Mouse (Mus musculus) c-Kit-positive CD71-positive TER-119-negative erythroid progenitor cells, embryonic 14.5 days (primary cell): ENCODE results near the gene Olfr1283.
"Not testable (repeated sequence)": the region's sequence is repeated elsewhere in the genome, so short reads cannot be mapped to it uniquely, and the experiment has no call there.

Experiments
- DNase-seq: peaks from one replicate; pipeline ENCODE4 v3.0.0-alpha.2; 2013; ENCODE audit warnings: low read depth

The Olfr1283 gene

DNA sequence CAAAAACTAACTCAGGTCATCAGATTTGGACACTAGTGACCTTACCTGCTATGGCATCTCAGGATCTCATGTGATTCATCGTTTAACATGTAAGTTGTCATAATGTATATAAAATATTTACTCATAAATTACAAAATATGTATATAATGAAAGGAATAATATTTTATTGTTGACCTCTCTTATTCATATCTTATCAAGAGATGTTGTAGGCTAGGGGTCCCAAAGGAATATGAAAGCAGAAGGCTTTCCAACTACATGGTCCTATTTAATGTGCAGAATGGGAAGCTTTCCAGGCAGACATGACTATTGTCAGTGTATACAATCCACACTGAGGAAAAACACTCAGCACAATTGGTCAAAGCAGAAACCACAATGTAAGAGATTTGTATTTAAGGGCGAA lies at the start of gene Olfr1283:
Gene Olfr1283 (plus strand): TSS at position 301 of the 400 bp plus-strand sequence.
- DNase-seq: no peak

DNA sequence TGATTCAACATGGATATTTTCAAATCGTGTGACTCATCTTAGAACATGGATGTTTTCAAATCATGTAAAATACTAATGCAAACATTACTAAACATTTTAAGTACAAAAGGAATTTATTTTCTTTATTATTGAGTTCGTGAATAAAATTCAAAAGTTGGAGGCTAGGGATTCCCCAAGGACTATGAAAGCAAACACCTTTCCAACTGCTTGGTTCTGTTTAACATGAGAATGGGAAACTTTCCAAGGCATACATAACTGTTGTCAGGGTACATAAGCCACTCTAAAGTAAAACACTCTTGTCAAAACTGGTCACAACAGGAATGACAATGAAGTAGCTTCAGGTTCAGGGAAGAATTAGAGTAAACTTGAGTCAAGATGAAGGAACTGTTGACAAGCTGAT lies 40.4 kb upstream of the Olfr1283 start, which contains the start of gene Olfr1281:
Gene Olfr1281 (plus strand): TSS at position 301 of the 400 bp plus-strand sequence.
- DNase-seq: no peak

DNA sequence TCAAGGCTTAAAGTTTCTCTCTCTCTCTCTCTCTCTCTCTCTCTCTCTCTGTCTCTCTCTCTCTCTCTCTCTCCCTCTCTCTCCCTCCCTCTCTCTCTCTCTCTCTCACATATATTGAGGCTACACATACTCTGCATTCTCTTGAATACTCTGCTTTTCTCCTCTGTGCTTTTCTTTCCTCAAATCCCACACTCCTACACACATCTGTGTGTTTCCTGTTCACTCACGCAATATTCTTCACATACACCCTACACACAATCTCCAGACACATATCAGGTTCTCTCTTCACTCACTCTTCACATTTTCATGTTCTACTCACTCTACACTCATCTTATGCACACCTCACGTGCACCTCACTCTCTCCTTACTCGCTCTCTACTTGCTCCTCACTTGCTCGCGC lies 32.9 kb upstream of the Olfr1283 start:
- DNase-seq: not testable (repeated sequence)

DNA sequence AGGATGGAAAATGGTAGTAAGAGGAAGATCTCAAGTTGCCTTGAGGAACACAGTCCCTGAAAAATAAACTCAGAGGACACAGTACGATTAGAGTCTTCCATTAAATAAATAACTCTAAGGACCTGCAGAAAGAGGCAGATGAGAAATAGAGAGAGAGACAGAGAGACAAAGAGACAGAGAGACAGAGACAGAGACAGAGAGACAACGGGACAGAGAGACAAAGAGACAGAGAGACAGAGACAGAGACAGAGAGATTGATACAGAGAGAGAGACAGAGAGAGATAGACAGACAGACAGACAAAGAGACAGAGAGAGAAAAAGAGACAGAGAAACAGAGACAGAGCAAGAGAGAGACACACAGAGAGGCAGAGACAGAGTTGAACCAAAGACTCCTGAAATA lies 30.6 kb upstream of the Olfr1283 start, which contains the start of gene Olfr1282:
Gene Olfr1282 (minus strand): TSS at position 101 of the 400 bp plus-strand sequence.
- DNase-seq: no peak

DNA sequence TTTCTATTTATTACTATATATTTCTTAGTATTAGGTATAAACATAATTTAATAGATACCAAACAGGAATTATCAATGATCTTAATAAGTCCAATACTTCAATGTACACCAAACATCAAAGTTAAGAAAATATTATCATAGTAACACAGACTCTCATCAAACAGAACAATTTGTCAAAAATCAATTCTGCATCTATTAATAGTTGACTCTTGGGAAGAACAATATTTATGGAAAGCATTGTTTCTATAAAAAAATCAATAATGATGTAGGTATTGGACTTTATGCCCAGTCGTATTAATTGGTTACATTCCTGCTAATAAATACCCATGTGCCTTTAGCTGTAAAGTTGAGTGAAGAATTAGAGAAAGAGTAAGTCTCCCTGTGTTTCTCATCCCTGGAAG lies 8.6 kb downstream of the Olfr1283 start, which contains the start of gene Olfr1284:
Gene Olfr1284 (plus strand): TSS at position 301 of the 400 bp plus-strand sequence.
- DNase-seq: no peak
